Mouse (Mus musculus) heart, postnatal 0 days (tissue): ENCODE results near the gene Asic3. TPM values are rescaled to one million over a fixed set of nuclear protein-coding genes. Genes with fewer than 3 reads are reported as not detected.

Experiments
- ATAC-seq: fragments of 200-750 bp; cut with Nextera tagmentation; 2 replicates; pipeline ENCODE4 v1.8.0; 2017; ENCODE audit warnings: low read depth, moderate number of reproducible peaks, moderate library complexity; ENCODE audit not compliant: insufficient read depth
- DNase-seq: peaks from one replicate; pipeline ENCODE4 v3.0.0-alpha.2; 2016; ENCODE audit warnings: low spot score
- H3K27ac ChIP-seq: fragments of 300-500 bp; sonication (generic); 2 replicates; pipeline ENCODE4 v1.5.1; 2014; ENCODE audit warnings: low read depth, mild to moderate bottlenecking
- H3K27me3 ChIP-seq: fragments of 300-500 bp; sonication (generic); 2 replicates; pipeline ENCODE4 v1.6.1; 2014; ENCODE audit warnings: low read length, mixed read lengths; ENCODE audit not compliant: control insufficient read depth, insufficient read depth
- H3K36me3 ChIP-seq: fragments of 300-500 bp; sonication (generic); replicated peaks from 2 replicates; pipeline ENCODE4 v1.6.1; 2014; ENCODE audit warnings: low read length, mixed read lengths; ENCODE audit not compliant: control insufficient read depth, insufficient read depth
- H3K4me1 ChIP-seq: fragments of 300-500 bp; sonication (generic); 2 replicates; pipeline ENCODE4 v1.6.1; 2014; ENCODE audit warnings: antibody characterized with exemption; ENCODE audit not compliant: control insufficient read depth, insufficient read depth
- H3K4me2 ChIP-seq: fragments of 300-500 bp; sonication (generic); 2 replicates; pipeline ENCODE4 v1.6.1; 2014; ENCODE audit warnings: low read depth, mild to moderate bottlenecking, low read length, moderate library complexity
- H3K4me3 ChIP-seq: fragments of 300-500 bp; sonication (generic); 2 replicates; pipeline ENCODE4 v1.5.1; 2014; ENCODE audit warnings: low read depth, low read length
- H3K9ac ChIP-seq: fragments of 300-500 bp; sonication (generic); replicated peaks from 2 replicates; pipeline ENCODE4 v1.6.1; 2014; ENCODE audit warnings: low read depth, low read length, mixed read lengths
- H3K9me3 ChIP-seq: fragments of 300-500 bp; sonication (generic); replicated peaks from 2 replicates; pipeline ENCODE4 v1.6.1; 2016; ENCODE audit warnings: low read length; ENCODE audit not compliant: control insufficient read depth
- CTCF ChIP-seq: IDR thresholded peaks from 2 replicates; pipeline ENCODE4 v1.5.1; 2016; ENCODE audit warnings: antibody characterized with exemption, control low read depth, low read depth
- EP300 ChIP-seq: IDR thresholded peaks from 2 replicates; pipeline ENCODE4 v1.6.1; 2016; ENCODE audit warnings: antibody characterized with exemption, low read depth
- WGBS: fragments of 180-500 bp; shearing (Covaris S2); extraction: QIAGEN DNeasy Blood & Tissue Kit; methylation state at CpG from one replicate; pipeline ENCODE4 v1.1.7; 2014; 5-methylcytosine and 5-hydroxymethylcytosine counted together
- polyA plus RNA-seq: library from polyadenylated mRNA; unstranded; fragments of >200 nt; fragmentation: Nextera tagmentation; extraction: Ambion mirVana; gene quantifications from 2 replicates; pipeline ENCODE4 v1.2.1, GENCODE M21; 2015
- total RNA-seq: library from RNA; depleted of rRNA; stranded (reverse); fragments of >200 nt; gene quantifications from 2 replicates; pipeline ENCODE4 v1.2.3, GENCODE M21; 2014; ENCODE audit warnings: low replicate concordance

Asic3 gene
- total and polyA plus RNA-seq, 2 experiments from 2014 or later, result 0.10 TPM; not detected in 1

GRCm38 (mm10) chr5:24420381-24420780, 7.2 kb downstream of the Asic3 start:
- Histone ChIP-seq H3K4me3 (no peak overlapping the region), H3K27me3 (no peaks in the 10 kb centered on the region), H3K9me3 (no peaks in the 10 kb centered on the region), H3K9ac (no peak overlapping the region), H3K36me3 (peaks cover 15% of the 10 kb centered on the region; the same call in 1 of the 2 replicates), H3K27ac (no peak overlapping the region), H3K4me1 (peaks cover 8% of the 10 kb centered on the region; the same call in 1 of the 2 replicates), H3K4me2 (no peak overlapping the region)
- no peak for ATAC-seq
- WGBS, result 89% methylated on average over 9 of the region's 9 CpGs
- DNase-seq, result no peak
- TF ChIP-seq CTCF (no peak), EP300 (no peak)

- H3K4me3 ChIP-seq, result peak within 1 kb of the TSS; percentile 72
- WGBS, result under 1% methylated on average over 46 of the region's 46 CpGs
- peak within 1 kb of the TSS; percentile 70 for H3K9ac ChIP-seq
- TF ChIP-seq CTCF (no peak), EP300 (peak; percentile 63; the same call in 1 of the 2 replicates)
- peak within 1 kb of the TSS; percentile 96 for H3K27ac ChIP-seq
- H3K36me3 ChIP-seq, result peaks cover 15% of the 10 kb centered on the region; the same call in 1 of the 2 replicates
- DNase-seq (peak; percentile 99), ATAC-seq (peak; percentile 93)
- peak within 1 kb of the TSS; percentile 77 for H3K4me2 ChIP-seq
- no peaks in the 10 kb centered on the region for H3K27me3 ChIP-seq
- H3K4me1 ChIP-seq, result peaks cover 24% of the 10 kb centered on the region
- no peaks in the 10 kb centered on the region for H3K9me3 ChIP-seq
These were observed 10.2 kb downstream of the Asic3 start, which contains the start of the genes Cdk5 and Slc4a2 for GRCm38 (mm10) chr5:24423129-24424003. TSS of gene Cdk5 (minus strand) at chr5:24423530. TSS of gene Slc4a2 (plus strand) at chr5:24423837.

- no peak for DNase-seq
- peak overlapping the region; percentile 72 for H3K4me3 ChIP-seq
- 9% methylated on average over 21 of the region's 21 CpGs for WGBS
- no peak for ATAC-seq
- H3K27ac ChIP-seq, result peak overlapping the region; percentile 96
- TF ChIP-seq CTCF, result no peak
- TF ChIP-seq EP300, result no peak
- no peaks in the 10 kb centered on the region for H3K9me3 ChIP-seq
- H3K36me3 ChIP-seq, result peaks cover 11% of the 10 kb centered on the region; the same call in 1 of the 2 replicates
- H3K4me1 ChIP-seq, result peaks cover 24% of the 10 kb centered on the region
- peak overlapping the region; percentile 70 for H3K9ac ChIP-seq
- H3K4me2 ChIP-seq, result peak overlapping the region; percentile 77
- no peaks in the 10 kb centered on the region for H3K27me3 ChIP-seq
These were observed 11.0 kb downstream of the Asic3 start for GRCm38 (mm10) chr5:24424004-24424781.

DNA sequence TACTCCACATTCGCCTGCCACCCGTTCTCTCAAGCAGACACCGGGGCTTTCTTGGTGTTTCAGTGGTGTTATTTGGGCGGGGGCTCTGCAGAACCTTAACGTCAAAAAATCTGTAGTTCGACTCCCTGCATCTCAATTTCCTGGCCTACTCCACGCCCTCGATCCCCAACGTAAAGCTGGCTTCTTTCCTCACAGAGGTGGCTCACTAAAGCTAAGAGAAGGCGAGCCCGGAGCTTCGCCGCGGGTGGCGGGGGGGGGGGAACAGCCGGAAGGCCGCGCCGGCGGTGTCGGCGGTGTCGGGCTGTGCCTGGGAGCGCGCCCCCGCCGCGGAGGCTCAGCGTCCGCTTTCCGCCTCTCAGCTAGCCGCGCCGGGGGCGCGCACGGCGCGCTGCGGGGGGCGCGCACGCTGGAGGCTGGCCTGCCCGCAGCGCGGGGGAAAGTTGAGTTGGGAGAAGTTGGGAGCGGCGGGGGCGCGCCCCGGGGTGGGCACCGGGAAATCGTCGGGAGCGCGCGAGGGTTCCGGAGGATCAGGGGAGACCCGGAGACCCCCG, 11.7 kb downstream of the Asic3 start:
- ATAC-seq (peak; percentile 45), DNase-seq (peak; percentile 93)
- Histone ChIP-seq H3K4me3 (peak overlapping the region; percentile 72), H3K27ac (peak overlapping the region; percentile 96), H3K4me1 (peaks cover 24% of the 10 kb centered on the region), H3K4me2 (peak overlapping the region; percentile 77), H3K9ac (peak overlapping the region; percentile 70), H3K27me3 (no peaks in the 10 kb centered on the region), H3K9me3 (no peaks in the 10 kb centered on the region), H3K36me3 (peaks cover 18% of the 10 kb centered on the region)
- 1% methylated on average over 53 of the region's 60 CpGs for WGBS
- TF ChIP-seq EP300 (no peak), CTCF (no peak)

GRCm38 (mm10) chr5:24425421-24426036, 12.3 kb downstream of the Asic3 start:
- H3K27ac ChIP-seq, result peak overlapping the region; percentile 96
- no peaks in the 10 kb centered on the region for H3K27me3 ChIP-seq
- H3K9ac ChIP-seq, result peak overlapping the region; percentile 70
- peaks cover 24% of the 10 kb centered on the region for H3K4me1 ChIP-seq
- no peak; the same call in 1 of the 2 replicates for ATAC-seq
- peak; percentile 45 for DNase-seq
- H3K4me2 ChIP-seq, result peak overlapping the region; percentile 77
- H3K9me3 ChIP-seq, result no peaks in the 10 kb centered on the region
- TF ChIP-seq EP300 (no peak), CTCF (no peak)
- 1% methylated on average over 22 of the region's 30 CpGs for WGBS
- peak overlapping the region; percentile 72 for H3K4me3 ChIP-seq
- H3K36me3 ChIP-seq, result peaks cover 20% of the 10 kb centered on the region
